8 mouse cellular contexts compared by ENCODE assay signal in genomic region chr16:37684259-37684633, GRCm38 (mm10). TPM values are rescaled to one million over a fixed set of nuclear protein-coding genes. Genes with fewer than 3 reads are reported as not detected.
A peak's percentile ranks its signal among the peaks of the same experiment; 100 is the strongest.
DNase-seq lines count a peak whose midpoint lies in the region; ATAC-seq lines count a peak whose summit lies in the region.

No protein-coding gene starts in this region.

- no peaks in the 10 kb centered on the region for H3K27me3 ChIP-seq in kidney, embryonic 15.5 days
- no peaks in the 10 kb centered on the region for H3K27me3 ChIP-seq in embryonic facial prominence, embryonic 12.5 days
- H3K27me3 ChIP-seq in hindbrain, embryonic 12.5 days, result no peaks in the 10 kb centered on the region
- H3K27me3 ChIP-seq in liver, embryonic 15.5 days, result peaks cover 4% of the 10 kb centered on the region; the same call in 1 of the 2 replicates
- H3K27me3 ChIP-seq in neural tube, embryonic 15.5 days (replicated peaks), result no peaks in the 10 kb centered on the region

- no peaks in the 10 kb centered on the region for H3K9me3 ChIP-seq in kidney, embryonic 15.5 days (replicated peaks)
- H3K9me3 ChIP-seq in embryonic facial prominence, embryonic 12.5 days, result no peaks in the 10 kb centered on the region
- no peaks in the 10 kb centered on the region for H3K9me3 ChIP-seq in hindbrain, embryonic 12.5 days (replicated peaks)
- no peaks in the 10 kb centered on the region for H3K9me3 ChIP-seq in liver, embryonic 15.5 days (replicated peaks)
- H3K9me3 ChIP-seq in neural tube, embryonic 15.5 days (replicated peaks), result no peaks in the 10 kb centered on the region

- peak overlapping the region; percentile 80 for H3K4me2 ChIP-seq in kidney, embryonic 15.5 days
- peak overlapping the region; percentile 60 for H3K4me2 ChIP-seq in embryonic facial prominence, embryonic 12.5 days (replicated peaks)
- H3K4me2 ChIP-seq in hindbrain, embryonic 12.5 days (replicated peaks), result peak overlapping the region; percentile 57
- H3K4me2 ChIP-seq in liver, embryonic 15.5 days, result peak overlapping the region; percentile 84
- peak overlapping the region; percentile 69 for H3K4me2 ChIP-seq in neural tube, embryonic 15.5 days

- H3K36me3 ChIP-seq in kidney, embryonic 15.5 days, result no peaks in the 10 kb centered on the region
- H3K36me3 ChIP-seq in embryonic facial prominence, embryonic 12.5 days, result no peaks in the 10 kb centered on the region
- no peaks in the 10 kb centered on the region for H3K36me3 ChIP-seq in hindbrain, embryonic 12.5 days
- H3K36me3 ChIP-seq in liver, embryonic 15.5 days (replicated peaks), result no peaks in the 10 kb centered on the region
- H3K36me3 ChIP-seq in neural tube, embryonic 15.5 days, result no peaks in the 10 kb centered on the region

- H3K27ac ChIP-seq in kidney, embryonic 15.5 days, result peak overlapping the region; percentile 89
- H3K27ac ChIP-seq in embryonic facial prominence, embryonic 12.5 days, result peak overlapping the region; percentile 86
- H3K27ac ChIP-seq in hindbrain, embryonic 12.5 days, result peak overlapping the region; percentile 88
- no peak overlapping the region for H3K27ac ChIP-seq in liver, embryonic 15.5 days (replicated peaks)
- peak overlapping the region; percentile 86 for H3K27ac ChIP-seq in neural tube, embryonic 15.5 days (replicated peaks)

- peak overlapping the region; percentile 47 for H3K4me3 ChIP-seq in kidney, embryonic 15.5 days (replicated peaks)
- H3K4me3 ChIP-seq in embryonic facial prominence, embryonic 12.5 days, result 0 out of 2 replicates have a peak overlapping the region, but pooled peaks have one; percentile 35
- peak overlapping the region; percentile 36; the same call in 1 of the 2 replicates for H3K4me3 ChIP-seq in hindbrain, embryonic 12.5 days
- H3K4me3 ChIP-seq in liver, embryonic 15.5 days (replicated peaks), result peak overlapping the region; percentile 56
- peak overlapping the region; percentile 43 for H3K4me3 ChIP-seq in neural tube, embryonic 15.5 days (replicated peaks)

- no peak for DNase-seq in kidney, adult 18-20 months
- DNase-seq in thymus, postnatal 25 days, result no peak
- no peak for DNase-seq in gastrocnemius, adult 18-20 months (ENCODE audit: low spot score)

- 12% methylated on average over 8 of the region's 8 CpGs for WGBS in kidney, embryonic 15.5 days
- WGBS in embryonic facial prominence, embryonic 12.5 days, result 13% methylated on average over 8 of the region's 8 CpGs
- 19% methylated on average over 8 of the region's 8 CpGs for WGBS in hindbrain, embryonic 12.5 days
- WGBS in liver, embryonic 15.5 days (ENCODE audit: insufficient replicate concordance), result 16% methylated on average over 8 of the region's 8 CpGs
- 22% methylated on average over 8 of the region's 8 CpGs for WGBS in neural tube, embryonic 15.5 days

- peak overlapping the region; percentile 66; the same call in 1 of the 2 replicates for H3K9ac ChIP-seq in kidney, embryonic 15.5 days
- H3K9ac ChIP-seq in embryonic facial prominence, embryonic 12.5 days, result no peak overlapping the region
- peak overlapping the region; percentile 54; the same call in 1 of the 2 replicates for H3K9ac ChIP-seq in hindbrain, embryonic 12.5 days
- H3K9ac ChIP-seq in liver, embryonic 15.5 days, result peak overlapping the region; percentile 59; the same call in 1 of the 2 replicates
- peak overlapping the region; percentile 57; the same call in 1 of the 2 replicates for H3K9ac ChIP-seq in neural tube, embryonic 15.5 days (replicated peaks)

- ATAC-seq in kidney, embryonic 15.5 days (replicated peaks; ENCODE audit: low FRiP score), result 0 out of 2 replicates have a peak, but pooled peaks have one; percentile 44
- ATAC-seq in embryonic facial prominence, embryonic 12.5 days (ENCODE audit: insufficient number of reproducible peaks, insufficient read depth, low FRiP score, low TSS enrichment), result no peak
- no peak for ATAC-seq in hindbrain, embryonic 12.5 days (ENCODE audit: low FRiP score)
- ATAC-seq in liver, embryonic 15.5 days (ENCODE audit: insufficient read depth), result no peak
- no peak for ATAC-seq in neural tube, embryonic 15.5 days (ENCODE audit: low FRiP score)

- H3K4me1 ChIP-seq in kidney, embryonic 15.5 days, result peaks cover 44% of the 10 kb centered on the region
- peaks cover 30% of the 10 kb centered on the region for H3K4me1 ChIP-seq in embryonic facial prominence, embryonic 12.5 days
- peaks cover 43% of the 10 kb centered on the region for H3K4me1 ChIP-seq in hindbrain, embryonic 12.5 days
- peaks cover 34% of the 10 kb centered on the region for H3K4me1 ChIP-seq in liver, embryonic 15.5 days (replicated peaks)
- peaks cover 48% of the 10 kb centered on the region for H3K4me1 ChIP-seq in neural tube, embryonic 15.5 days

RNA-seq across cellular contexts. Expression of gene Ndufb4, which starts 30.0 kb away (rescaled TPM):
- 57.1 and 74.5 TPM in 2 replicates for polyA plus RNA-seq in kidney, embryonic 15.5 days (2015; fragmentation: Nextera tagmentation; extraction: Ambion mirVana)
- polyA plus RNA-seq in embryonic facial prominence, embryonic 12.5 days (2016; fragmentation: Nextera tagmentation; extraction: Ambion mirVana), result 60.6 and 66.1 TPM in 2 replicates
- polyA plus RNA-seq in hindbrain, embryonic 12.5 days (2016; fragmentation: Nextera tagmentation; extraction: Ambion mirVana), result 61.0 and 65.8 TPM in 2 replicates
- polyA plus RNA-seq in liver, embryonic 15.5 days (2015; fragmentation: Nextera tagmentation; extraction: Ambion mirVana), result 21.5 and 31.8 TPM in 2 replicates
- polyA plus RNA-seq in neural tube, embryonic 15.5 days (2015; fragmentation: Nextera tagmentation; extraction: Ambion mirVana), result 60.2 and 69.7 TPM in 2 replicates
- 100 to 1,000 TPM; 198 to 200 TPM for total RNA-seq in gastrocnemius, adult 18-20 months (2021)
